Mouse (Mus musculus): ENCODE data around the gene Olfr1325. TPM values are rescaled to one million over a fixed set of nuclear protein-coding genes. Genes with fewer than 3 reads are reported as not detected.

The Olfr1325 gene
- not detected for polyA plus RNA-seq (2014; fragmentation: Illumina TruSeq; extraction: RNeasy Lipid Tissue Mini Kit (QIAGEN cat#74804); ENCODE audit: low read depth, low replicate concordance)

GRCm38 (mm10) chrX:74592379-74592778 is at the start of gene Olfr1325:
Gene Olfr1325 (plus strand): TSS chrX:74592679.

GRCm38 (mm10) chrX:74574788-74575187 is 17.7 kb upstream of the Olfr1325 start, which contains the start of gene Olfr1326-ps1:
Gene Olfr1326-ps1 (minus strand): TSS chrX:74574888.

GRCm38 (mm10) chrX:74645466-74646323 is 53.2 kb downstream of the Olfr1325 start, which contains the start of gene Gm5640:
Gene Gm5640 (minus strand): TSS chrX:74645635.

Other genes starting within 250 kb of the Olfr1325 start
- 2.3 TPM for gene Lage3, start 239.1 kb upstream of the Olfr1325 start, polyA plus RNA-seq (2014; fragmentation: Illumina TruSeq; extraction: RNeasy Lipid Tissue Mini Kit (QIAGEN cat#74804); ENCODE audit: low read depth, low replicate concordance)
- gene Ubl4a, start 219.5 kb upstream of the Olfr1325 start, polyA plus RNA-seq (2014; fragmentation: Illumina TruSeq; extraction: RNeasy Lipid Tissue Mini Kit (QIAGEN cat#74804); ENCODE audit: low read depth, low replicate concordance) = 5.5 TPM
- 3.9 TPM for gene Slc10a3, start 219.3 kb upstream of the Olfr1325 start, polyA plus RNA-seq (2014; fragmentation: Illumina TruSeq; extraction: RNeasy Lipid Tissue Mini Kit (QIAGEN cat#74804); ENCODE audit: low read depth, low replicate concordance)
- 1.3 TPM for gene Fam3a, start 199.4 kb upstream of the Olfr1325 start, polyA plus RNA-seq (2014; fragmentation: Illumina TruSeq; extraction: RNeasy Lipid Tissue Mini Kit (QIAGEN cat#74804); ENCODE audit: low read depth, low replicate concordance)
- 4.3 TPM for gene Ikbkg, start 199.4 kb upstream of the Olfr1325 start, polyA plus RNA-seq (2014; fragmentation: Illumina TruSeq; extraction: RNeasy Lipid Tissue Mini Kit (QIAGEN cat#74804); ENCODE audit: low read depth, low replicate concordance)
- 3.8 TPM for gene G6pdx, start 163.5 kb upstream of the Olfr1325 start, polyA plus RNA-seq (2014; fragmentation: Illumina TruSeq; extraction: RNeasy Lipid Tissue Mini Kit (QIAGEN cat#74804); ENCODE audit: low read depth, low replicate concordance)
- gene Gm6880, start 111.3 kb upstream of the Olfr1325 start, polyA plus RNA-seq (2014; fragmentation: Illumina TruSeq; extraction: RNeasy Lipid Tissue Mini Kit (QIAGEN cat#74804); ENCODE audit: low read depth, low replicate concordance) = 2.4 TPM
- gene Olfr1326-ps1, start 17.8 kb upstream of the Olfr1325 start, polyA plus RNA-seq (2014; fragmentation: Illumina TruSeq; extraction: RNeasy Lipid Tissue Mini Kit (QIAGEN cat#74804); ENCODE audit: low read depth, low replicate concordance) = not detected
- gene Gm5640, start 53.0 kb downstream of the Olfr1325 start, polyA plus RNA-seq (2014; fragmentation: Illumina TruSeq; extraction: RNeasy Lipid Tissue Mini Kit (QIAGEN cat#74804); ENCODE audit: low read depth, low replicate concordance) = 0.10 TPM
- 4.7 TPM for gene Gm6890, start 148.2 kb downstream of the Olfr1325 start, polyA plus RNA-seq (2014; fragmentation: Illumina TruSeq; extraction: RNeasy Lipid Tissue Mini Kit (QIAGEN cat#74804); ENCODE audit: low read depth, low replicate concordance)
- gene Gm5936, start 244.5 kb downstream of the Olfr1325 start, polyA plus RNA-seq (2014; fragmentation: Illumina TruSeq; extraction: RNeasy Lipid Tissue Mini Kit (QIAGEN cat#74804); ENCODE audit: low read depth, low replicate concordance) = 0.20 TPM